Mouse (Mus musculus): Measurements from ENCODE around the gene Nexn.

GRCm38 (mm10) chr3:152291895-152292294 lies 25.7 kb upstream of the Nexn start:
- no peak for TF ChIP-seq POLR2A (IDR thresholded peaks at IDR 0.05; ENCODE audit: low read depth, low read length)
- TF ChIP-seq CTCF (conservative IDR thresholded peaks at IDR 0.05; ENCODE audit: insufficient read depth, insufficient read length, low read depth, low read length), result no peak

All from kidney, adult 2 months (tissue).